Mouse (Mus musculus) ES-E14 (cell line): ENCODE measurements around the gene Swt1. TPM values are rescaled to one million over a fixed set of nuclear protein-coding genes. Genes with fewer than 3 reads are reported as not detected.
A peak's percentile ranks its signal among the peaks of the same experiment; 100 is the strongest.

ENCODE experiments used
- DNase-seq: peaks from one replicate; pipeline ENCODE4 v3.0.0-alpha.2; 2013; ENCODE audit warnings: low read depth, low spot score
- H3K27ac ChIP-seq: 2 replicates; pipeline ENCODE4 v1.5.1; 2012; ENCODE audit warnings: low read depth, mild to moderate bottlenecking, low read length, moderate library complexity, mixed read lengths; ENCODE audit not compliant: poor library complexity, insufficient read depth, severe bottlenecking
- H3K36me3 ChIP-seq: 2 replicates; pipeline ENCODE4 v1.6.1; 2012; ENCODE audit warnings: mild to moderate bottlenecking, low read length, moderate library complexity, mixed read lengths; ENCODE audit not compliant: control insufficient read depth, poor library complexity, insufficient read depth, severe bottlenecking
- H3K4me1 ChIP-seq, 2 experiments: fragments of 150-350 bp in 1 of 2; sonication (generic) in 1 of 2; 2 replicates each; pipeline ENCODE4 v1.6.1; 2012; ENCODE audit warnings: low read length in 2 of 2, mild to moderate bottlenecking in 1 of 2, mixed read lengths in 1 of 2; ENCODE audit not compliant: control insufficient read depth in 2 of 2, insufficient read depth in 2 of 2, poor library complexity in 1 of 2
- H3K4me3 ChIP-seq, 2 experiments: fragments of 150-350 bp in 1 of 2; sonication (generic) in 1 of 2; 2 replicates each; pipeline ENCODE4 v1.5.1; 2012; ENCODE audit warnings: low read length in 2 of 2, low read depth in 1 of 2, mild to moderate bottlenecking in 1 of 2, mixed read lengths in 1 of 2; ENCODE audit not compliant: insufficient read depth in 1 of 2, poor library complexity in 1 of 2, severe bottlenecking in 1 of 2
- H3K9ac ChIP-seq: 2 replicates; pipeline ENCODE4 v1.6.1; 2012; ENCODE audit warnings: low read depth, mild to moderate bottlenecking, low read length, mixed read lengths; ENCODE audit not compliant: poor library complexity, insufficient read depth, severe bottlenecking
- H3K9me3 ChIP-seq: fragments of 150-350 bp; sonication (generic); 2 replicates; pipeline ENCODE4 v1.6.1; 2012; ENCODE audit warnings: low read depth, mild to moderate bottlenecking, low read length; ENCODE audit not compliant: control insufficient read depth, insufficient read depth
- CHD2 ChIP-seq: IDR thresholded peaks from 2 replicates; pipeline ENCODE4 v1.6.1; 2014; ENCODE audit warnings: mild to moderate bottlenecking, low read depth, low read length, inconsistent platforms
- HCFC1 ChIP-seq: IDR thresholded peaks from 2 replicates; pipeline ENCODE4 v1.6.1; 2012; ENCODE audit warnings: low read length, inconsistent platforms, borderline replicate concordance; ENCODE audit not compliant: insufficient read depth
- MAFK ChIP-seq: IDR thresholded peaks from 2 replicates; pipeline ENCODE4 v1.6.1; 2014; ENCODE audit warnings: mild to moderate bottlenecking, low read depth, low read length, inconsistent platforms; ENCODE audit not compliant: insufficient read depth
- ZC3H11A ChIP-seq: IDR thresholded peaks from 2 replicates; pipeline ENCODE4 v1.6.1; 2012; ENCODE audit warnings: low read depth, mild to moderate bottlenecking, inconsistent platforms, low read length, borderline replicate concordance
- ZNF384 ChIP-seq: IDR thresholded peaks from 2 replicates; pipeline ENCODE4 v1.6.1; 2012; ENCODE audit warnings: low read depth, low read length, inconsistent platforms
- in situ Hi-C, 2 experiments: fragments of 600-800 bp; cut with MboI; formaldehyde crosslinking; loops; one replicate each; pipeline ENCODE4 v1.15.1; 2025; ENCODE audit warnings: low sequenced_read_pairs in 2 of 2, inconsistent platforms in 1 of 2; ENCODE audit not compliant: unreplicated experiment in 2 of 2
- total RNA-seq: library from RNA; depleted of rRNA; stranded (reverse); fragments of 300-350 nt; gene quantifications from 2 replicates; pipeline ENCODE4 v1.2.3, GENCODE M21; 2012

Swt1 gene
- total RNA-seq, 1 experiment = 22.6 TPM

DNA sequence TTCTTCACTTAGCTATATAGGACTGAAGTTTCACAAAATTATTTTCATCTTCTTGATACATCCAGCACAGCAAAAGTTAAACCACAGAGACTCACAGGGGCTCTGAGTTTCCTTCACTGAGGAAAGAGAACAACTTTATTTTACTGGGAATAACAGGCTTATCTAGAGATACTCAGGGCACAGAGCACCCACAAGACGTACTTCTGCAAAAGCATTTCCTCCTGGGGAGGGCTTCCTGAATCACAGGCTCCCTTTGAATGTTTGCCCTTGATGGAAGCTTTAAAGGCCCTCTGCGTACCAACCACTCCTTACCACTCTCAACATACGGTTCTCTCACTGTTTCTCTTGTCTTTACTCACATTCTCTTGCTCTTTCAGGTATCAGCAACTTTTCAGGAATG lies 6.1 kb downstream of the Swt1 start:
- in situ Hi-C loops = no loop called here

DNA sequence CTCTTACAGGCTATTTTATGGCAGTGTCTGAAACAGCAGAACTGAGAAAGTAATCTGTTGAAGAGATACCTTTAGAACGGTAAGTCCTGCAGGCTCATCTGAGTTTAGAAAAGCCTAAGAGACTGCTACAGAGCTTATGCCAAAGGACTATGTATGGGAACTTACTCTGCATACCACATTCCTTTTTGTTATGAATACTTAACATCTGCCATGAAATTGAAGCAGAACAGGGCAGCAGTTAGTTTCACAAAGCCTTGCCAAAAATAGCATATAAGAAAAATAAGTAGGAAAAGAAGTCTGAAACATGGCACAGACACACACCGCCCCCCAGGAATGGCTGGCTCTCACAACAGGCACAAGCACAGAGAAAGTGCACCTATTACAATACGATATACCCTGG lies 18.4 kb downstream of the Swt1 start:
- in situ Hi-C loops = no loop called here
- no peaks in the 10 kb centered on the region for H3K9me3 ChIP-seq
- H3K9ac ChIP-seq = no peak overlapping the region
- H3K4me3 ChIP-seq = no peak overlapping the region
- no peak for DNase-seq
- TF ChIP-seq CHD2 (no peak), ZC3H11A (no peak), HCFC1 (no peak), MAFK (no peak), ZNF384 (no peak)
- H3K4me1 ChIP-seq = no peaks in the 10 kb centered on the region
- H3K27ac ChIP-seq = no peak overlapping the region
- H3K36me3 ChIP-seq = peaks cover 2% of the 10 kb centered on the region; the same call in 1 of the 2 replicates

More for the DNA sequence above, 6.1 kb downstream of the Swt1 start:
- no peak overlapping the region for H3K27ac ChIP-seq
- peaks cover 2% of the 10 kb centered on the region for H3K36me3 ChIP-seq
- no peaks in the 10 kb centered on the region for H3K9me3 ChIP-seq
- no peak overlapping the region for H3K4me3 ChIP-seq
- no peaks in the 10 kb centered on the region; a peak in 1 of 4 replicates for H3K4me1 ChIP-seq
- DNase-seq = no peak
- TF ChIP-seq ZNF384 (no peak), CHD2 (no peak), ZC3H11A (no peak), HCFC1 (no peak), MAFK (no peak)
- H3K9ac ChIP-seq = no peak overlapping the region

DNA sequence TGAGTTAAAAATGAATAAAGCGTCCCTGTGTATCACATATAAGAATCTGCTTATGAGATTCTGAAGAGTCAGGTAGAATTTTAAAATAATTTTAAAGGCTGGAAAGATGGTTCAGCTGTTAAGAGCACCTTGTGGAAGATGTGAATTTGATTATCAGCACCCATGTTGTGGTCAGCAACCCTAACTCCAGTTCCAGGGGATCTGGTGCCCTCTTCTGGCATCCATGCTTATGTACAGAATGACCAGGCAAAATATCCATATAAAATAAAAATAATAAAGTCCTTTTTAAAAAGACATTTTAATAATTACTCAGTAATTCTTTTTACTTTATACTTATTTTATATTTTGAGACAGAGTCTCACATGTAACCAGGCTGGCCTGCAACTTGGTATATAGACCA lies 38.2 kb downstream of the Swt1 start:
- no peaks in the 10 kb centered on the region for H3K9me3 ChIP-seq
- H3K27ac ChIP-seq = no peak overlapping the region
- no peak for TF ChIP-seq ZNF384
- peak; percentile 77 for TF ChIP-seq ZC3H11A
- no peak for TF ChIP-seq HCFC1
- TF ChIP-seq CHD2 = no peak
- TF ChIP-seq MAFK = peak; percentile 75
- no peak overlapping the region for H3K9ac ChIP-seq
- H3K36me3 ChIP-seq = no peaks in the 10 kb centered on the region
- H3K4me1 ChIP-seq = no peaks in the 10 kb centered on the region
- in situ Hi-C loops = no loop called here
- no peak overlapping the region for H3K4me3 ChIP-seq
- peak; percentile 20 for DNase-seq

DNA sequence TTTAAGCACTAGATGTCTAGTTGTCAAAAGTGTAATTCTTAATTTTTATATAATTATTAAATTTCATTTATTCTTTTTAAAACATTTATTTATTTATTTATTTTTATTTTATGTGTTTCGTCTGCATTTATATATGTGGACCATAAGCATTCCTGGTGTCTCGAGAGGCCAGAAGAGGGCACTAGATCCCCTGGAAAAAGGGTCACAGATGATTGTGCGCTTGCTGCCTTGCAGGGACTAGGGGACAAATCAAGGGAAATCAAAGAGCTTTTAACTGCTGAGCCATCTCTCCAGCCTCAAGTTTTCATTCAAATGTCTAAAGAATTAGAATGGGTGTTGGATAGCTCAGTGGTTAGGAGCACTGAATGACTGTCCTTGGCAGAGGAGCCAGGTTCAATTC lies 50.9 kb downstream of the Swt1 start:
- H3K36me3 ChIP-seq = no peaks in the 10 kb centered on the region

DNA sequence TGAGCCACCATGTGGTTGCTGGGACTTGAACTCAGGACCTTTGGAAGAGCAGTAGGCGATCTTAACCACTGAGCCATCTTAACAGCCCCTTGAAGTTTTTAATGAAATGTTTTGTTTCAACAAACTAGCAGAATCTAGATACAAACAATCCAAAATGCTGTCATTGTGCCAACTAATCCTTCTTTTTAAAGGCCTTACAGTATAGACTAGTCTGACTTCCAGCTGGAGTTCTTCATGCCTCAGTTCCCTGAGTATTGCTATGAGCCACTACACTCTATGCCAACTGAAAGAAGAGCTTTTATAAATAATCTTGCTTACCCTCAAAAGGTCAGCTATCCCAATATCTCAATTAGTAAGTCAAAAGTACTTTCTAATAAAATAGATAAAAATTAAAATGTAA lies 55.4 kb downstream of the Swt1 start:
- Histone ChIP-seq H3K4me3 (no peak overlapping the region), H3K9me3 (no peaks in the 10 kb centered on the region), H3K4me1 (no peaks in the 10 kb centered on the region), H3K9ac (no peak overlapping the region), H3K27ac (no peak overlapping the region), H3K36me3 (peaks cover 5% of the 10 kb centered on the region)
- TF ChIP-seq CHD2 (no peak), ZNF384 (no peak), HCFC1 (no peak), MAFK (no peak), ZC3H11A (no peak)
- in situ Hi-C loops = loop anchor here (25.0 kb wide), 2 partner anchors 936 to 961 kb away; no protein-coding TSS in a partner anchor
- no peak for DNase-seq

More for the DNA sequence above, 50.9 kb downstream of the Swt1 start:
- DNase-seq = peak; percentile 40
- Histone ChIP-seq H3K9me3 (no peaks in the 10 kb centered on the region), H3K4me3 (no peak overlapping the region), H3K27ac (no peak overlapping the region), H3K4me1 (no peaks in the 10 kb centered on the region), H3K9ac (no peak overlapping the region)
- in situ Hi-C loops = no loop called here
- TF ChIP-seq ZC3H11A = no peak
- no peak for TF ChIP-seq HCFC1
- no peak for TF ChIP-seq MAFK
- no peak for TF ChIP-seq ZNF384
- no peak for TF ChIP-seq CHD2
